Mouse (Mus musculus) CH12.LX (cell line): ENCODE measurements around the gene Plod3. TPM values are rescaled to one million over a fixed set of nuclear protein-coding genes. Genes with fewer than 3 reads are reported as not detected.

Experiments used
- DNase-seq: peaks from one replicate; pipeline ENCODE4 v3.0.0-alpha.2; 2013; ENCODE audit errors: extremely low read depth
- H3K27ac ChIP-seq: 2 replicates; pipeline ENCODE4 v1.5.1; 2012; ENCODE audit warnings: low read depth, mild to moderate bottlenecking, control low read depth, moderate library complexity; ENCODE audit not compliant: insufficient read depth
- H3K27me3 ChIP-seq: replicated peaks from 2 replicates; pipeline ENCODE3; 2012; ENCODE audit warnings: inconsistent platforms
- H3K36me3 ChIP-seq, 2 experiments: replicated peaks in 1 of 2; 2 replicates each; pipeline versions ENCODE3 to v1.6.1; 2012; ENCODE audit warnings: inconsistent platforms in 1 of 2, low read length in 1 of 2, mild to moderate bottlenecking in 1 of 2, mixed read lengths in 1 of 2, moderate library complexity in 1 of 2; ENCODE audit not compliant: control insufficient read depth in 1 of 2, insufficient read depth in 1 of 2
- H3K4me1 ChIP-seq, 2 experiments: 2 replicates each; pipeline ENCODE4 v1.6.1; 2012; ENCODE audit warnings: inconsistent platforms in 1 of 2, moderate library complexity in 1 of 2; ENCODE audit not compliant: insufficient read depth in 2 of 2, control insufficient read depth in 1 of 2
- H3K4me2 ChIP-seq: 2 replicates; pipeline ENCODE4 v1.6.1; 2012; ENCODE audit warnings: low read depth, mild to moderate bottlenecking, control low read depth; ENCODE audit not compliant: poor library complexity, insufficient read depth, severe bottlenecking
- H3K4me3 ChIP-seq, 3 experiments: fragments of 150-350 bp in 1 of 3; sonication (generic) in 1 of 3; replicated peaks in 1 of 3; 2 replicates each; pipeline versions ENCODE3 to v1.5.1; 2011 to 2012; ENCODE audit warnings: low read depth in 2 of 3, low read length in 2 of 3, mild to moderate bottlenecking in 2 of 3, moderate library complexity in 2 of 3, control low read depth in 1 of 3, improper control_type of control experiment in 1 of 3, inconsistent platforms in 1 of 3, mixed read lengths in 1 of 3; ENCODE audit not compliant: poor library complexity in 1 of 3
- H3K79me2 ChIP-seq: replicated peaks from 2 replicates; pipeline ENCODE4 v1.6.1; 2012; ENCODE audit warnings: mild to moderate bottlenecking, moderate library complexity; ENCODE audit not compliant: control insufficient read depth, poor library complexity, insufficient read depth, severe bottlenecking; ENCODE audit errors: extremely low read depth
- H3K9ac ChIP-seq: 2 replicates; pipeline ENCODE4 v1.6.1; 2012; ENCODE audit warnings: low read depth, mild to moderate bottlenecking, control low read depth, moderate library complexity; ENCODE audit not compliant: insufficient read depth
- H3K9me3 ChIP-seq: replicated peaks from 2 replicates; pipeline ENCODE3; 2012; ENCODE audit warnings: low read length, inconsistent platforms, mixed read lengths
- BHLHE40 ChIP-seq: IDR thresholded peaks from 2 replicates; pipeline ENCODE4 v1.6.1; 2011; ENCODE audit warnings: mild to moderate bottlenecking, low read depth, low read length, improper control_type of control experiment
- CTCF ChIP-seq, 2 experiments: IDR thresholded peaks in 1 of 2; conservative IDR thresholded peaks in 1 of 2; 2 replicates each; pipeline ENCODE4 v1.5.1; 2011 to 2012; ENCODE audit warnings: low read depth in 2 of 2, low read length in 2 of 2, improper control_type of control experiment in 1 of 2, inconsistent platforms in 1 of 2, mild to moderate bottlenecking in 1 of 2, moderate library complexity in 1 of 2
- E2F4 ChIP-seq: IDR thresholded peaks from 2 replicates; pipeline ENCODE4 v1.6.1; 2011; ENCODE audit warnings: low read depth, low read length, improper control_type of control experiment; ENCODE audit not compliant: insufficient replicate concordance
- ELF1 ChIP-seq: IDR thresholded peaks from 2 replicates; pipeline ENCODE4 v1.6.1; 2014; ENCODE audit warnings: low read depth, mild to moderate bottlenecking, inconsistent platforms, low read length, improper control_type of control experiment
- ETS1 ChIP-seq: conservative IDR thresholded peaks from 2 replicates; pipeline ENCODE4 v1.6.1; 2012; ENCODE audit warnings: low read depth, mild to moderate bottlenecking, inconsistent platforms, low read length, improper control_type of control experiment, moderate library complexity
- IRF4 ChIP-seq: IDR thresholded peaks from 2 replicates; pipeline ENCODE4 v1.6.1; 2014; ENCODE audit warnings: low read depth, mild to moderate bottlenecking, inconsistent platforms, low read length, improper control_type of control experiment
- JUN ChIP-seq: IDR thresholded peaks from 2 replicates; pipeline ENCODE4 v1.6.1; 2011; ENCODE audit warnings: low read depth, mild to moderate bottlenecking, low read length, improper control_type of control experiment, moderate library complexity; ENCODE audit not compliant: insufficient read depth
- JUND ChIP-seq: conservative IDR thresholded peaks from 2 replicates; pipeline ENCODE4 v1.6.1; 2011; ENCODE audit warnings: low read depth, low read length, improper control_type of control experiment
- MAFK ChIP-seq: IDR thresholded peaks from 2 replicates; pipeline ENCODE4 v1.6.1; 2011; ENCODE audit warnings: low read length, improper control_type of control experiment; ENCODE audit not compliant: insufficient replicate concordance
- MAX ChIP-seq: IDR thresholded peaks from 2 replicates; pipeline ENCODE4 v1.6.1; 2011; ENCODE audit warnings: low read length, improper control_type of control experiment
- MAZ ChIP-seq: IDR thresholded peaks from 2 replicates; pipeline ENCODE4 v1.6.1; 2012; ENCODE audit warnings: low read depth, mild to moderate bottlenecking, inconsistent platforms, low read length, improper control_type of control experiment, moderate library complexity
- MXI1 ChIP-seq: IDR thresholded peaks from 2 replicates; pipeline ENCODE4 v1.6.1; 2011; ENCODE audit warnings: mild to moderate bottlenecking, low read depth, low read length, improper control_type of control experiment
- MYC ChIP-seq: IDR thresholded peaks from 2 replicates; pipeline ENCODE4 v1.6.1; 2011; ENCODE audit warnings: low read depth, mild to moderate bottlenecking, improper control_type of control experiment, low read length
- NRF1 ChIP-seq: IDR thresholded peaks from 2 replicates; pipeline ENCODE4 v1.6.1; 2014; ENCODE audit warnings: low read depth, mild to moderate bottlenecking, inconsistent platforms, low read length, improper control_type of control experiment, moderate library complexity
- PAX5 ChIP-seq: IDR thresholded peaks from 2 replicates; pipeline ENCODE4 v1.6.1; 2012; ENCODE audit warnings: low read length, inconsistent platforms, mixed read lengths
- RCOR1 ChIP-seq: conservative IDR thresholded peaks from 2 replicates; pipeline ENCODE4 v1.6.1; 2012; ENCODE audit warnings: low read depth, mild to moderate bottlenecking, inconsistent platforms, low read length, improper control_type of control experiment
- SIN3A ChIP-seq: IDR thresholded peaks from 2 replicates; pipeline ENCODE4 v1.6.1; 2012; ENCODE audit warnings: low read length, improper control_type of control experiment, inconsistent platforms
- SMC3 ChIP-seq: IDR thresholded peaks from 2 replicates; pipeline ENCODE4 v1.6.1; 2011; ENCODE audit warnings: low read depth, low read length, improper control_type of control experiment
- TBP ChIP-seq: conservative IDR thresholded peaks from 2 replicates; pipeline ENCODE4 v1.6.1; 2011; ENCODE audit warnings: low read depth, low read length, improper control_type of control experiment
- UBTF ChIP-seq: IDR thresholded peaks from 2 replicates; pipeline ENCODE4 v1.6.1; 2012; ENCODE audit warnings: low read depth, mild to moderate bottlenecking, inconsistent platforms, low read length, improper control_type of control experiment, moderate library complexity
- ZKSCAN1 ChIP-seq: IDR thresholded peaks from 2 replicates; pipeline ENCODE4 v1.6.1; 2012; ENCODE audit warnings: low read depth, inconsistent platforms, low read length, improper control_type of control experiment, borderline replicate concordance
- ZMIZ1 ChIP-seq: IDR thresholded peaks from 2 replicates; pipeline ENCODE4 v1.6.1; 2012; ENCODE audit warnings: low read depth, mild to moderate bottlenecking, inconsistent platforms, low read length, improper control_type of control experiment
- ZNF384 ChIP-seq: IDR thresholded peaks from 2 replicates; pipeline ENCODE4 v1.6.1; 2012; ENCODE audit warnings: low read depth, low read length, improper control_type of control experiment, inconsistent platforms
- dilution Hi-C: fragments of 300-500 bp; cut with MboI; formaldehyde crosslinking; loops from 2 replicates; pipeline ENCODE4 v1.14.3; 2020; ENCODE audit warnings: low sequenced_read_pairs; ENCODE audit not compliant: extremely low pct_unique_long_range_greater_than_20kb, extremely low pct_ligation_motif_present
- in situ Hi-C: fragments of 300-500 bp; cut with MboI; formaldehyde crosslinking; loops from 3 replicates; pipeline ENCODE4 v1.14.3; 2019; ENCODE audit warnings: low sequenced_read_pairs, low pct_ligation_motif_present, low pct_unique_long_range_greater_than_20kb, mixed read lengths
- polyA plus RNA-seq: library from polyadenylated mRNA; unstranded; fragments of >175 nt; gene quantifications from 2 replicates; pipeline ENCODE4 v1.2.1, GENCODE M21; 2012; ENCODE audit warnings: low read depth; ENCODE audit not compliant: insufficient read length
- total RNA-seq, 2 experiments: library from RNA; depleted of rRNA; stranded (reverse); fragments of 300-350 nt in 1 of 2; fragments of >200 nt in 1 of 2; gene quantifications; 2 replicates each; pipeline ENCODE4 v1.2.3; 2012 to 2014

Plod3 gene
- total and polyA plus RNA-seq, 3 experiments = 8.8 to 45.2 (median 23.6) TPM

- TF ChIP-seq MAFK = no peak
- no peak for TF ChIP-seq IRF4
- peak; percentile 63 for TF ChIP-seq NRF1
- TF ChIP-seq ZKSCAN1 = no peak
- TF ChIP-seq ELF1 = no peak
Measured at GRCm38 (mm10) chr5:137032641-137033074, 45.8 kb downstream of the Plod3 start (continued).

GRCm38 (mm10) chr5:137036211-137036610 is 49.4 kb downstream of the Plod3 start:
- in situ Hi-C loops = no loop called here
- TF ChIP-seq E2F4 (no peak), CTCF (conservative IDR thresholded peaks at IDR 0.05 in 1 of 2, IDR thresholded peaks at IDR 0.05 in 1 of 2; ENCODE audit: low read depth in 2 of 2, low read length in 2 of 2) (no peak), ZMIZ1 (no peak), JUN (no peak), ZKSCAN1 (no peak), ZNF384 (no peak)
- TF ChIP-seq, all 38 proteins: peak for 0
- Histone ChIP-seq H3K9me3 (peaks cover 5% of the 10 kb centered on the region), H3K9ac (no peak overlapping the region), H3K27me3 (peaks cover 7% of the 10 kb centered on the region), H3K4me2 (no peak overlapping the region), H3K4me3 (no peak overlapping the region), H3K36me3 (peaks cover 40 to 67% of the 10 kb centered on the region in 2 experiments), H3K4me1 (peaks cover 8 to 22% of the 10 kb centered on the region in 2 experiments; a peak in 3 of 4 replicates), H3K27ac (no peak overlapping the region), H3K79me2 (no peaks in the 10 kb centered on the region)
- DNase-seq = no peak
- dilution Hi-C loops = no loop called here

GRCm38 (mm10) chr5:137039453-137039852 is 52.6 kb downstream of the Plod3 start:
- TF ChIP-seq IRF4 (no peak), RCOR1 (no peak), MXI1 (no peak), MAX (no peak), JUN (no peak), BHLHE40 (no peak), MYC (no peak), ETS1 (no peak), SMC3 (no peak), ZMIZ1 (no peak), UBTF (no peak), SIN3A (no peak), TBP (no peak), PAX5 (no peak), JUND (no peak), MAZ (no peak), CTCF (conservative IDR thresholded peaks at IDR 0.05 in 1 of 2, IDR thresholded peaks at IDR 0.05 in 1 of 2; ENCODE audit: low read depth in 2 of 2, low read length in 2 of 2) (no peak)
- no peaks in the 10 kb centered on the region for H3K9me3 ChIP-seq

More at GRCm38 (mm10) chr5:137039453-137039852, 52.6 kb downstream of the Plod3 start:
- H3K79me2 ChIP-seq = no peaks in the 10 kb centered on the region
- in situ Hi-C loops = no loop called here
- 0 out of 4 replicates have a peak, but pooled peaks cover 0 to 3% of the 10 kb centered on the region in 2 experiments for H3K4me1 ChIP-seq
- no peak overlapping the region for H3K4me2 ChIP-seq
- H3K27ac ChIP-seq = no peak overlapping the region
- H3K36me3 ChIP-seq = peaks cover 56 to 90% of the 10 kb centered on the region in 2 experiments
- no peak overlapping the region for H3K9ac ChIP-seq
- H3K27me3 ChIP-seq = no peaks in the 10 kb centered on the region
- H3K4me3 ChIP-seq = no peak overlapping the region
- no peak for DNase-seq
- dilution Hi-C loops = no loop called here
